Mouse (Mus musculus) neural tube, embryonic 11.5 days (tissue): ENCODE results near the gene Hist1h1a. TPM values are rescaled to one million over a fixed set of nuclear protein-coding genes. Genes with fewer than 3 reads are reported as not detected.
A peak's percentile ranks its signal among the peaks of the same experiment; 100 is the strongest.
"Not testable (repeated sequence)": the region's sequence is repeated elsewhere in the genome, so short reads cannot be mapped to it uniquely, and the experiment has no call there.

Experiments used
- ATAC-seq: fragments of 200-750 bp; cut with Nextera tagmentation; 2 replicates; pipeline ENCODE4 v1.8.0; 2017; ENCODE audit warnings: moderate number of reproducible peaks, mild to moderate bottlenecking, moderate TSS enrichment, moderate library complexity; ENCODE audit not compliant: insufficient read depth, low FRiP score, low TSS enrichment
- DNase-seq: peaks from one replicate; pipeline ENCODE4 v3.0.0-alpha.2; 2015; ENCODE audit warnings: low spot score
- H3K27ac ChIP-seq: fragments of 300-500 bp; sonication (generic); 2 replicates; pipeline ENCODE4 v1.5.1; 2014; ENCODE audit warnings: low read depth, mild to moderate bottlenecking, low read length
- H3K27me3 ChIP-seq: fragments of 300-500 bp; sonication (generic); 2 replicates; pipeline ENCODE4 v1.6.1; 2014; ENCODE audit warnings: mild to moderate bottlenecking, low read length, mixed read lengths; ENCODE audit not compliant: control insufficient read depth, insufficient read depth
- H3K36me3 ChIP-seq: fragments of 300-500 bp; sonication (generic); 2 replicates; pipeline ENCODE4 v1.6.1; 2014; ENCODE audit warnings: mild to moderate bottlenecking, low read length, moderate library complexity, mixed read lengths; ENCODE audit not compliant: control insufficient read depth, insufficient read depth
- H3K4me1 ChIP-seq: fragments of 300-500 bp; sonication (generic); 2 replicates; pipeline ENCODE4 v1.6.1; 2014; ENCODE audit warnings: low read length, mixed read lengths; ENCODE audit not compliant: control insufficient read depth, insufficient read depth
- H3K4me2 ChIP-seq: fragments of 300-500 bp; sonication (generic); 2 replicates; pipeline ENCODE4 v1.6.1; 2014; ENCODE audit warnings: low read depth, mild to moderate bottlenecking, moderate library complexity
- H3K4me3 ChIP-seq: fragments of 300-500 bp; sonication (generic); 2 replicates; pipeline ENCODE4 v1.5.1; 2014; ENCODE audit warnings: low read depth, low read length
- H3K9ac ChIP-seq: fragments of 300-500 bp; sonication (generic); 2 replicates; pipeline ENCODE4 v1.6.1; 2014; ENCODE audit warnings: mild to moderate bottlenecking, low read length
- H3K9me3 ChIP-seq: fragments of 300-500 bp; sonication (generic); 2 replicates; pipeline ENCODE4 v1.6.1; 2016; ENCODE audit warnings: low read length; ENCODE audit not compliant: control insufficient read depth
- WGBS: fragments of 180-500 bp; shearing (Covaris S2); extraction: QIAGEN DNeasy Blood & Tissue Kit; methylation state at CpG from one replicate; pipeline ENCODE4 v1.1.7; 2014; 5-methylcytosine and 5-hydroxymethylcytosine counted together
- polyA plus RNA-seq: library from polyadenylated mRNA; unstranded; fragments of >200 nt; fragmentation: Nextera tagmentation; extraction: Ambion mirVana; gene quantifications from 2 replicates; pipeline ENCODE4 v1.2.1, GENCODE M21; 2014

Hist1h1a gene
- polyA plus RNA-seq, 1 experiment from 2014 or later, result 1.1 TPM

DNA sequence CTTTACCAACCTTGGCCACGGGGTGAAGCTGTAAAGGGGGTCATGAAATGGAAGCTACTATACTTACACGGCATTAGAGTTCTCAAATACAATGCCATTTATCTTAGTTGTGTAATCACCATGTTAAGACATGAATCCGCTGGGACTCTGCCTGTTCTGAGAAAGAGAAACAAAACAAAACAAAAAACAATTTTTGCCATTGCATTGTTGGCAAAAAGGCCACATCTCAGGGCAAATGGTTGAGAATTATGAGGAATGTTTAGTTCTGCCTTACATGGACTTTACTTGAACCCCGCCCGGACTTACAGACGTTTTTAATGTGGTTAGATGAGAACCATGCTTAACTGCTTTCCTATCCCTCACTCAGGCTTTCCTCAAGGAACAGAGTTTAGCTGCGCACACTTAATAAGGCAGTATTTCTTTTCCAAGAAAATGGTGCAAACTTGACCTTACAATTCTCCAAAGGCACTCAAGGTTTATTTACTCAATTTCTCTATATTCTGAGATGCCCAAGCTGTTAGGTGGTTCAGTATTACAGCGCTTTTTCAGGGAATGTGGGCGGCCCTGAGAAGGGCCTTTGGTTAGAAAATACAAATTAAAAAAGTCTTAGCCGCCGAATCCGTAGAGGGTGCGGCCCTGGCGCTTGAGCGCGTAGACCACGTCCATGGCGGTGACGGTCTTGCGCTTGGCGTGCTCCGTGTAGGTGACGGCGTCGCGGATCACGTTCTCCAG, 3.1 kb upstream of the Hist1h1a start:
- peak; percentile 1; the same call in 1 of the 2 replicates for ATAC-seq
- peaks cover 3% of the 10 kb centered on the region; the same call in 1 of the 2 replicates for H3K4me1 ChIP-seq
- WGBS, result 2% methylated on average over 20 of the region's 27 CpGs

DNA sequence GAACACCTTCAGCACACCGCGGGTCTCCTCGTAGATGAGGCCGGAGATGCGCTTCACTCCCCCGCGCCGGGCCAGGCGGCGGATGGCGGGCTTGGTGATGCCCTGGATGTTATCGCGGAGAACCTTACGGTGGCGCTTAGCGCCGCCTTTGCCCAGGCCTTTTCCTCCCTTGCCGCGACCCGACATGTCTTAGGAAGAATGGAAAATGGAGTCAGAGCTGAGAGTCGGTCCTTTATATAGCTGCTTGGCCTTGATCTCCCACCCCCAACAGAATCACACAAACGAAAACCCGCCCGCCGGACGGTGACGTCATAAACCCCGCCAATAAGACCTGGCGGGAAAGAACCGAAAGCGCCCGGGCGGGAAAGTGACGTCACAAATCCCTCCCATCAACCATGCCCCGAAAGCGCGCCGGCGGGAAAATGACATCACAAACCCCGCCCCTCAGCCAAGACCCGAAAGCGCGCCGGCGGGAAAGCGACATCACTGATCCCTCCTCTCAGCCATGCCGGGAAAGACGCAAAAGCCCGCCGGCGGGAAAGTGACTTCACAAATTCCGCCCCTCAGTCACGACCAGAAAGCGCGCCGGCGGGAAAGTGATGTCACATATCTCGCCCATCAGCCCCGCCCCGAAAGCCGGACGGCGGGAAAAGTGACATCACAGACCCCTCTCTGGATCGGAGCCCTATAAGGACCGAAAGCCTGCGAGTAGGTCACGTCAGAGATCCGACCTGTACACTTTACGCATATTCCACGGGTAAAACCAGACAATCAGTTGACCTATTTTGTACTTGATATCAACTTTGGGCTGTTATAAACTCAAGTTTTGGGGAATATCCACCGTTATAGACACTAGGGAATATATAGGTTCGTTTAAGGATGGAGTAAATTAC, 2.2 kb upstream of the Hist1h1a start, which contains the start of gene Hist1h4a:
TSS of gene Hist1h4a (minus strand) at position 259 of the 893 bp plus-strand sequence.
- Histone ChIP-seq H3K27ac (peak within 1 kb of the TSS; percentile 88), H3K9ac (peak within 1 kb of the TSS; percentile 59), H3K36me3 (no peaks in the 10 kb centered on the region), H3K4me2 (peak within 1 kb of the TSS; percentile 70), H3K4me1 (peaks cover 3% of the 10 kb centered on the region; the same call in 1 of the 2 replicates), H3K9me3 (no peaks in the 10 kb centered on the region), H3K4me3 (peak within 1 kb of the TSS; percentile 50), H3K27me3 (no peaks in the 10 kb centered on the region)
- WGBS, result under 1% methylated on average over 60 of the region's 72 CpGs
- ATAC-seq (peak; percentile 71), DNase-seq (peak; percentile 99)

More for the DNA sequence above, 3.1 kb upstream of the Hist1h1a start:
- DNase-seq, result peak; percentile 41
- Histone ChIP-seq H3K36me3 (no peaks in the 10 kb centered on the region), H3K9me3 (no peaks in the 10 kb centered on the region), H3K27ac (peak overlapping the region; percentile 72), H3K9ac (peak overlapping the region; percentile 57), H3K4me2 (peak overlapping the region; percentile 70), H3K27me3 (no peaks in the 10 kb centered on the region), H3K4me3 (peak overlapping the region; percentile 50)

DNA sequence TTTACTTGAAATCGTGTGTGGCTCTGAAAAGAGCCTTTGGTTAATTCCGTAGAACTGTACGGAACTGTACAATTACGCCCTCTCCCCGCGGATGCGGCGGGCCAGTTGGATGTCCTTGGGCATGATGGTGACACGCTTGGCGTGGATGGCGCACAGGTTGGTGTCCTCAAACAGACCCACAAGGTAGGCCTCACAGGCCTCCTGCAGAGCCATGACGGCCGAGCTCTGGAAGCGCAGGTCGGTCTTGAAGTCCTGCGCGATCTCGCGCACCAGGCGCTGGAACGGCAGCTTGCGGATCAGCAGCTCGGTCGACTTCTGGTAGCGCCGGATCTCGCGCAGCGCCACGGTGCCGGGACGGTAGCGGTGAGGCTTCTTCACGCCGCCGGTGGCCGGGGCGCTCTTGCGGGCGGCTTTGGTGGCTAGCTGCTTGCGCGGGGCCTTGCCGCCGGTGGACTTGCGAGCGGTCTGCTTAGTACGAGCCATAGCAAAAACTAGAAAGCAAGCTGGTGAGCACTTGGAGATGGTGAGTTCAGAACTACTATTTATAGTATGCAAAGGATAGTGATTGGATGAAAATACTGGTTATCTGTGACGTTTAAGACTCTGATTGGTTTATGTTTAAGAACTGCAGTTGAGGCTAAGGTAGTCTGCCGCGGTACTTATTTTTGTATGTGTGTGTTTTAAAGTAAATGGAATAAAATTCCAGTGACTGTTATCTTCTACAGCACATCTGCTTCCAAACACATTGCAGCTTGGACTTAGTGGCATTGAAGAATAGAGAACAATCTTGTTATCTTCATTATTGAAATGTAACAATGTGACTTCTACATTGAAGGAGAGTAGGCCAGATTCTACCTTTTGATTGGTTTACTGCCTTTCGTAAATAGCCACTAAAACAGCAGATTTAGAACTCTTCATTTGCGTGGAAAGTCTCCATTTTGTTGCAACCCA, 1.3 kb upstream of the Hist1h1a start, which contains the start of gene Hist1h3a:
TSS of gene Hist1h3a (minus strand) at position 516 of the 951 bp plus-strand sequence.
- H3K4me3 ChIP-seq, result peak within 1 kb of the TSS; percentile 50
- not testable (repeated sequence) for H3K4me1 ChIP-seq

DNA sequence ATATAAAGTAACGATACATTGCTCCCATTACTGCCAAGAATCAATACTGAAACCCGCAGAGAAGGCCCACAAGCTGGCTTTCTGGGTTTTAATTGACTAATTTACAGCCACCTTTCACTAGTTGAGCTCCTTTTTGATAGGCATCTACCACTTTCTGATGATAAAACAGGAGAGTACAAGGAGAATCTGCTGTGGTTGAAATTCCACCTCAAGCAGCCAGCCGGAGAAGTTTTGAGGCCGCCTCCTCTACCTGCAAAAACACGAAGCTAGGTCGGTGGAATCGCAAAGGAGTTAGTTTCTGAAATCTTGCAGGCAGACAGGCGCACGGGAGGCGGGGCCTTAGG, 252 bp upstream of the Hist1h1a start:
- Histone ChIP-seq H3K27me3 (no peaks in the 10 kb centered on the region), H3K36me3 (no peaks in the 10 kb centered on the region), H3K9ac (peak overlapping the region; percentile 58), H3K9me3 (no peaks in the 10 kb centered on the region), H3K4me2 (peak overlapping the region; percentile 70), H3K4me3 (peak overlapping the region; percentile 50), H3K4me1 (no peaks in the 10 kb centered on the region; the same call in 1 of the 2 replicates), H3K27ac (peak overlapping the region; percentile 89)
- DNase-seq (no peak), ATAC-seq (no peak)
- whole genome bisulfite sequencing, result under 1% methylated on average over 10 of the region's 10 CpGs

More for the DNA sequence above, 1.3 kb upstream of the Hist1h1a start, which contains the start of gene Hist1h3a:
- not testable (repeated sequence) for H3K36me3 ChIP-seq, H3K9me3 ChIP-seq, H3K27me3 ChIP-seq
- under 1% methylated on average over 30 of the region's 52 CpGs for WGBS
- ATAC-seq, result peak; percentile 58
- peak; percentile 54 for DNase-seq
- Histone ChIP-seq H3K4me2 (peak within 1 kb of the TSS; percentile 70), H3K27ac (peak within 1 kb of the TSS; percentile 89), H3K9ac (peak within 1 kb of the TSS; percentile 59)

DNA sequence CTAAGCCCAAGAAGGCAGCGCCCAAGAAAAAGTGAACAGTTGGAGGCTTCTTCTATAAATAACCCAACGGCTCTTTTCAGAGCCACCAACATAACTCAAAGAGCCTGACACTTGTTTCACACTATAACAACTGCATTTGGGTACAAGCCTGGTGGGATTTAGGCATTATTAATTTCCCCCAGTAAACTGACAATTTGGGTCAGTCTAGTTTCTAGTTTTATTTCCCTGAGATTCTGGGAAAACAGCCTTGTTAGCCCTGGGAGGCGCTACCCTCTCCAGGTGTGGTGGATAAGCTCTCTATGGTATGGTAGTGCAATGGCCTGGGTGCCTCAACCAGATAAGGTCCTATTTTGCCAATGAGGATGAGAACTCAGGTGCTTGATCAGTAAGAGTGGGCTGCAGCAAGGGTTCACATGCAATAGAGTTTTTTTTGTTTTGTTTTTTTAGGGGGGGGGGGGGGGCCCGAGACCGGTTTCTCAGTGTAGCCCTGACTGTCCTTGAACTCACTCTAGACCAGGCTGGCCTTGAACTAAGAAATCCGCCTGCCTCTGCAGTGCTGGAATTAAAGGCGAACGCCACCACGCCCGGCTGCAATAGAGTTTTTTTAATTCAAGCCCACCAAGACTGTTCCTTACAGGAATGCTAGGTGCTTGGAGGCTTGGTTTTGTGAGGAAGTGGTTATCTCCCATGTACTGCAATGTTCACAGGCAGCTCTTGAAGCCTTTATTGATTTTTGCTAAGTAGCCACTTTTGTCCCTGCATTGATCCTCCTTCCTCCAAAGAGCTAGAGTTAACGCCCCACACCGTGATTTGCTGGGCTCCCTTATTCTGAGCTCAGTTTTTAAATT, 1.1 kb downstream of the Hist1h1a start:
- H3K4me2 ChIP-seq, result peak overlapping the region; percentile 70
- ATAC-seq, result no peak
- H3K27ac ChIP-seq, result peak overlapping the region; percentile 88
- no peak for DNase-seq
- H3K4me1 ChIP-seq, result no peaks in the 10 kb centered on the region; the same call in 1 of the 2 replicates
- no peaks in the 10 kb centered on the region for H3K9me3 ChIP-seq
- peak overlapping the region; percentile 71 for H3K9ac ChIP-seq
- H3K36me3 ChIP-seq, result no peaks in the 10 kb centered on the region
- H3K4me3 ChIP-seq, result peak overlapping the region; percentile 50
- WGBS, result 34% methylated on average over 12 of the region's 12 CpGs
- H3K27me3 ChIP-seq, result no peaks in the 10 kb centered on the region

DNA sequence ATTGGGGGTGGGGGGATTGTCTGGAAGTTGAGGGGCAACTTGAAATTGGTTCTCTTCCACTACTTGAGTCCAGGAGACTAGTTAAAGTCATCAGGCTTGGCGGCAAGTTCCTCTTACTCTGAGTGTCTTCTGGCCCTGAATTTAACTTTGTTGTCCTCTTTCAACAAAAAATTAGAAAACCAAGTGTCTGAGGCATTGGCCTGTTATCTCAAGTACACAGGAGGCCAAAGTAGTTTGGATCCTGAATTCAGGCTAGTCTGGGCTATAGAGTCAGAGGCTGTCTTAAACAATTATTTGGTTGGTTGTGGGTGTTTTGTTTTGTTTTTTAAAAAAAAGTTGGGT, 1.7 kb downstream of the Hist1h1a start:
- Histone ChIP-seq H3K27me3 (no peaks in the 10 kb centered on the region), H3K4me3 (no peak overlapping the region), H3K36me3 (no peaks in the 10 kb centered on the region), H3K9ac (no peak overlapping the region), H3K4me1 (no peaks in the 10 kb centered on the region), H3K4me2 (no peak overlapping the region), H3K9me3 (no peaks in the 10 kb centered on the region), H3K27ac (no peak overlapping the region)
- no peak for ATAC-seq
- DNase-seq, result no peak
- WGBS, result 83% methylated on average over 1 of the region's 1 CpGs

DNA sequence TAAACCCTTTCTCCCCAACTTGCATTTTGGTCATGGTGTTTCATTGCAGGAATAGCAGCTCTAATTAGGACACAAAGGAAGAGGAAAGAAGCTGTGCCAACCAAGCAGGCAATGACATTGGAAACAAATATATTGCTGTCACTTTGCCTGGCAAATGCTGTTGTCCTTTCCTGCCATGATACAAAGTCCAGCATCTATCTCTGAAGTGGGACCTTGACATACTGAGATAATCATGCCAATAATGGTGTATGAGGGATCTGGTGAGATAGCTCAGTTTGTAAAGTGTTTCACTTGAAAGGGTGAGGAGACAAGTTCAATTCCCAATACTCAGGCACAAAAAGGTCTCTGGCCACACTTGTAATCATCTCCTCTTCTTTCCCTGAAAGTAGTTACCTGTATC, 3.3 kb downstream of the Hist1h1a start:
- H3K4me3 ChIP-seq, result no peak overlapping the region
- ATAC-seq (no peak), DNase-seq (no peak)
- no peak overlapping the region for H3K4me2 ChIP-seq
- H3K27ac ChIP-seq, result no peak overlapping the region
- H3K27me3 ChIP-seq, result no peaks in the 10 kb centered on the region
- no peaks in the 10 kb centered on the region for H3K9me3 ChIP-seq
- no peaks in the 10 kb centered on the region for H3K4me1 ChIP-seq
- no peak overlapping the region for H3K9ac ChIP-seq
- no peaks in the 10 kb centered on the region for H3K36me3 ChIP-seq
